In genomic region chr17:31519946-31520838, GRCm38 (mm10) we compare ENCODE assay signal across 8 mouse cellular contexts. TPM values are rescaled to one million over a fixed set of nuclear protein-coding genes. Genes with fewer than 3 reads are reported as not detected.
DNase-seq lines count a peak whose midpoint lies in the region; ATAC-seq lines count a peak whose summit lies in the region.

Gene Wdr4, minus strand, starts transcription at chr17:31519980.
Gene Ndufv3, plus strand, starts transcription at chr17:31520115.

- peak within 1 kb of the TSS; percentile 70 for H3K27ac ChIP-seq in forebrain, embryonic 14.5 days (ENCODE audit: low read depth, low read length)
- peak within 1 kb of the TSS; percentile 78 for H3K27ac ChIP-seq in neural tube, embryonic 15.5 days (replicated peaks)

- H3K4me3 ChIP-seq in forebrain, embryonic 14.5 days (ENCODE audit: low read depth, low read length): peak within 1 kb of the TSS; percentile 69
- peak within 1 kb of the TSS; percentile 57 for H3K4me3 ChIP-seq in neural tube, embryonic 15.5 days (replicated peaks)

- peak within 1 kb of the TSS; percentile 75 for H3K9ac ChIP-seq in forebrain, embryonic 14.5 days (ENCODE audit: low read length)
- H3K9ac ChIP-seq in neural tube, embryonic 15.5 days (replicated peaks): peak within 1 kb of the TSS; percentile 50

- no peaks in the 10 kb centered on the region for H3K9me3 ChIP-seq in forebrain, embryonic 14.5 days (replicated peaks; ENCODE audit: control insufficient read depth, low read length)
- no peaks in the 10 kb centered on the region for H3K9me3 ChIP-seq in neural tube, embryonic 15.5 days (replicated peaks)

- intact Hi-C loops in heart, postnatal 14 days (cut with DNase I): loop anchor here (2.0 to 10.0 kb wide), 3 partner anchors 45 to 515 kb away; partner anchors contain the start of genes Hsf2bp, Pknox1, Rrp1b and U2af1

- DNase-seq in ES-CJ7 (ENCODE audit: low read depth, low spot score): peak; percentile 100
- DNase-seq in cerebellum, adult 11 months: peak; percentile 99
- DNase-seq in forebrain, embryonic 14.5 days (ENCODE audit: low spot score): peak; percentile 100
- DNase-seq in heart, postnatal 14 days: peak; percentile 99
- peak; percentile 99 for DNase-seq in layer of hippocampus, adult 11-12 months (ENCODE audit: low spot score)
- DNase-seq in lung, adult 18-20 months: peak; percentile 99 to 100
- peak; percentile 96 for DNase-seq in testis, postnatal 14 days (ENCODE audit: low spot score)

- no peaks in the 10 kb centered on the region for H3K27me3 ChIP-seq in forebrain, embryonic 14.5 days (replicated peaks; ENCODE audit: control insufficient read depth, insufficient read depth, low read length)
- no peaks in the 10 kb centered on the region for H3K27me3 ChIP-seq in neural tube, embryonic 15.5 days (replicated peaks)

- ATAC-seq in forebrain, embryonic 14.5 days: peak; percentile 98
- ATAC-seq in neural tube, embryonic 15.5 days (ENCODE audit: low FRiP score): peak; percentile 98

- H3K36me3 ChIP-seq in forebrain, embryonic 14.5 days (ENCODE audit: control insufficient read depth, insufficient read depth, low read length): peaks cover 6% of the 10 kb centered on the region
- H3K36me3 ChIP-seq in neural tube, embryonic 15.5 days: peaks cover 15% of the 10 kb centered on the region

- under 1% methylated on average over 45 of the region's 45 CpGs for WGBS in forebrain, embryonic 14.5 days
- WGBS in neural tube, embryonic 15.5 days: under 1% methylated on average over 42 of the region's 45 CpGs

- peak within 1 kb of the TSS; percentile 80 for H3K4me2 ChIP-seq in forebrain, embryonic 14.5 days (ENCODE audit: low read length)
- H3K4me2 ChIP-seq in neural tube, embryonic 15.5 days: peak within 1 kb of the TSS; percentile 68

- peaks cover 7% of the 10 kb centered on the region; the same call in 1 of the 2 replicates for H3K4me1 ChIP-seq in forebrain, embryonic 14.5 days (ENCODE audit: control insufficient read depth, insufficient read depth, low read length)
- peaks cover 37% of the 10 kb centered on the region for H3K4me1 ChIP-seq in neural tube, embryonic 15.5 days

RNA-seq across cellular contexts. Expression of gene Wdr4, which starts in this region (rescaled TPM):
- polyA plus RNA-seq in forebrain, embryonic 14.5 days (2014; fragmentation: Nextera tagmentation; extraction: Ambion mirVana): 31.3 and 34.3 TPM in 2 replicates
- 1 to 10 TPM; 5.6 to 9.2 TPM for total RNA-seq in heart, postnatal 14 days (2021)
- polyA plus RNA-seq in neural tube, embryonic 15.5 days (2015; fragmentation: Nextera tagmentation; extraction: Ambion mirVana): 32.7 and 34.2 TPM in 2 replicates

RNA-seq across cellular contexts. Expression of gene Ndufv3, which starts in this region (rescaled TPM):
- 377 and 457 TPM in 2 replicates for polyA plus RNA-seq in forebrain, embryonic 14.5 days (2014; fragmentation: Nextera tagmentation; extraction: Ambion mirVana)
- total RNA-seq in heart, postnatal 14 days (2021): 1,000 to 10,000 TPM; 1,261 to 1,328 TPM
- polyA plus RNA-seq in neural tube, embryonic 15.5 days (2015; fragmentation: Nextera tagmentation; extraction: Ambion mirVana): 435 and 492 TPM in 2 replicates

Comparison
In these comparisons a context has a peak if more than half of its experiments do, and no peak if none do; other contexts are left out.
1. Peak in every context shown above with its lines: DNase-seq, ATAC-seq, H3K4me3 ChIP-seq and H3K27ac ChIP-seq.